ENCODE assay signal across 8 mouse cellular contexts in genomic region chr5:129740976-129741375, GRCm38 (mm10). TPM values are rescaled to one million over a fixed set of nuclear protein-coding genes. Genes with fewer than 3 reads are reported as not detected.
A peak's percentile ranks its signal among the peaks of the same experiment; 100 is the strongest.
DNase-seq lines count a peak whose midpoint lies in the region; ATAC-seq lines count a peak whose summit lies in the region.

No protein-coding gene starts in this region.

- no peak overlapping the region for H3K27ac ChIP-seq in neural tube, embryonic 15.5 days (replicated peaks)
- no peak overlapping the region for H3K27ac ChIP-seq in intestine, embryonic 15.5 days

- no peak overlapping the region for H3K4me3 ChIP-seq in neural tube, embryonic 15.5 days (replicated peaks)
- no peak overlapping the region for H3K4me3 ChIP-seq in intestine, embryonic 15.5 days (replicated peaks)

- H3K4me2 ChIP-seq in neural tube, embryonic 15.5 days: no peak overlapping the region
- H3K4me2 ChIP-seq in intestine, embryonic 15.5 days (replicated peaks): no peak overlapping the region

- DNase-seq in heart, postnatal 10 days: peak; percentile 27 to 53
- DNase-seq in heart, postnatal 25 days (ENCODE audit: low spot score): no peak
- DNase-seq in neural tube, embryonic 10.5 days (ENCODE audit: extremely low spot score, low spot score): peak; percentile 26
- DNase-seq in adrenal gland, postnatal 14 days: peak; percentile 62
- DNase-seq in lung, postnatal 14 days: peak; percentile 46
- no peak for DNase-seq in ovary, postnatal 14 days (ENCODE audit: low spot score)

- no peak overlapping the region for H3K9ac ChIP-seq in neural tube, embryonic 15.5 days (replicated peaks)
- H3K9ac ChIP-seq in intestine, embryonic 15.5 days: no peak overlapping the region

- no peak for ATAC-seq in neural tube, embryonic 15.5 days (ENCODE audit: low FRiP score)
- no peak for ATAC-seq in intestine, embryonic 15.5 days

- peaks cover 36% of the 10 kb centered on the region for H3K36me3 ChIP-seq in neural tube, embryonic 15.5 days
- peaks cover 13% of the 10 kb centered on the region for H3K36me3 ChIP-seq in intestine, embryonic 15.5 days

- intact Hi-C loops in heart, postnatal 10 days (cut with DNase I): loop anchor here (5.0 kb wide), 1 partner anchor 129 kb away; no protein-coding TSS in a partner anchor
- intact Hi-C loops in heart, postnatal 25 days (cut with DNase I): loop anchor here (2.0 kb wide), 1 partner anchor 130 kb away; no protein-coding TSS in a partner anchor

- 95% methylated on average over 1 of the region's 1 CpGs for WGBS in neural tube, embryonic 15.5 days
- 89% methylated on average over 1 of the region's 1 CpGs for WGBS in intestine, embryonic 15.5 days

- no peaks in the 10 kb centered on the region for H3K4me1 ChIP-seq in neural tube, embryonic 15.5 days
- H3K4me1 ChIP-seq in intestine, embryonic 15.5 days (replicated peaks): no peaks in the 10 kb centered on the region

- no peaks in the 10 kb centered on the region for H3K27me3 ChIP-seq in neural tube, embryonic 15.5 days (replicated peaks)
- H3K27me3 ChIP-seq in intestine, embryonic 15.5 days (replicated peaks): no peaks in the 10 kb centered on the region

- no peaks in the 10 kb centered on the region for H3K9me3 ChIP-seq in neural tube, embryonic 15.5 days (replicated peaks)
- no peaks in the 10 kb centered on the region for H3K9me3 ChIP-seq in intestine, embryonic 15.5 days

RNA-seq across cellular contexts. Expression of gene Nipsnap2, which starts 16.1 kb away (rescaled TPM):
- total RNA-seq in heart, postnatal 10 days (2021): 100 to 1,000 TPM; 591 to 619 TPM
- total RNA-seq in heart, postnatal 25 days (2021): 100 to 1,000 TPM; 737 to 807 TPM
- polyA plus RNA-seq in neural tube, embryonic 15.5 days (2015; fragmentation: Nextera tagmentation; extraction: Ambion mirVana): 94.9 and 95.7 TPM in 2 replicates
- 116 and 119 TPM in 2 replicates for total RNA-seq in adrenal gland, postnatal 14 days (2021)
- polyA plus RNA-seq in intestine, embryonic 15.5 days (2015; fragmentation: Nextera tagmentation; extraction: Ambion mirVana): 86.1 and 94.2 TPM in 2 replicates

RNA-seq across cellular contexts. Expression of gene Mrps17, which starts 25.7 kb away (rescaled TPM):
- 10 to 100 TPM; 88.6 to 91.5 TPM for total RNA-seq in heart, postnatal 10 days (2021)
- 10 to 100 TPM; 78.7 to 99.2 TPM for total RNA-seq in heart, postnatal 25 days (2021)
- 169 and 174 TPM in 2 replicates for polyA plus RNA-seq in neural tube, embryonic 15.5 days (2015; fragmentation: Nextera tagmentation; extraction: Ambion mirVana)
- total RNA-seq in adrenal gland, postnatal 14 days (2021): 90.9 and 98.1 TPM in 2 replicates
- 189 and 197 TPM in 2 replicates for polyA plus RNA-seq in intestine, embryonic 15.5 days (2015; fragmentation: Nextera tagmentation; extraction: Ambion mirVana)

RNA-seq across cellular contexts. Expression of gene Sept14, which starts 32.7 kb away (rescaled TPM):
- not detected for total RNA-seq in heart, postnatal 10 days (2021)
- total RNA-seq in heart, postnatal 25 days (2021): not detected
- not detected in 2 replicates for polyA plus RNA-seq in neural tube, embryonic 15.5 days (2015; fragmentation: Nextera tagmentation; extraction: Ambion mirVana)
- total RNA-seq in adrenal gland, postnatal 14 days (2021): not detected in 2 replicates
- polyA plus RNA-seq in intestine, embryonic 15.5 days (2015; fragmentation: Nextera tagmentation; extraction: Ambion mirVana): not detected in 2 replicates

RNA-seq across cellular contexts. Expression of gene Psph, which starts 46.3 kb away (rescaled TPM):
- total RNA-seq in heart, postnatal 10 days (2021): 10 to 100 TPM; 12.4 to 15.9 TPM
- total RNA-seq in heart, postnatal 25 days (2021): 10 to 100 TPM; 10.6 to 13.2 TPM
- 33.9 and 35.0 TPM in 2 replicates for polyA plus RNA-seq in neural tube, embryonic 15.5 days (2015; fragmentation: Nextera tagmentation; extraction: Ambion mirVana)
- 25.3 and 26.7 TPM in 2 replicates for total RNA-seq in adrenal gland, postnatal 14 days (2021)
- 50.4 and 56.5 TPM in 2 replicates for polyA plus RNA-seq in intestine, embryonic 15.5 days (2015; fragmentation: Nextera tagmentation; extraction: Ambion mirVana)

Comparison
In these comparisons a context has a peak if more than half of its experiments do, and no peak if none do; other contexts are left out.
1. DNase-seq: peak in heart, postnatal 10 days (2 of 2), neural tube, embryonic 10.5 days (single experiment), adrenal gland, postnatal 14 days (single experiment) and lung, postnatal 14 days (single experiment); none in heart, postnatal 25 days (single experiment) and ovary, postnatal 14 days (single experiment).